Mouse (Mus musculus): ENCODE results near the gene Uba1.

Gene Uba1

GRCm38 (mm10) chrX:20658026-20658652, at the start of gene Uba1:
Gene Uba1, plus strand, starts transcription at chrX:20658326.
- 0 out of 2 replicates have a peak, but pooled peaks cover 5% of the 10 kb centered on the region for H3K36me3 ChIP-seq (ENCODE audit: insufficient read depth, low read length)
- no peaks in the 10 kb centered on the region for H3K9me3 ChIP-seq (ENCODE audit: low read length)
- TF ChIP-seq POU5F1 (IDR thresholded peaks at IDR 0.05; ENCODE audit: borderline replicate concordance, low read length) = no peak
- no peak for TF ChIP-seq NANOG (IDR thresholded peaks at IDR 0.05; ENCODE audit: borderline replicate concordance, low read length)
- TF ChIP-seq CTCF (conservative IDR thresholded peaks at IDR 0.05; ENCODE audit: low read length) = no peak
- no peaks in the 10 kb centered on the region for H3K27me3 ChIP-seq (ENCODE audit: insufficient read depth, low read length)
- H3K4me3 ChIP-seq (replicated peaks; ENCODE audit: low read length) = peak within 1 kb of the TSS; percentile 85
- H3K4me1 ChIP-seq (replicated peaks; ENCODE audit: low read depth, low read length) = peaks cover 21% of the 10 kb centered on the region

DNA sequence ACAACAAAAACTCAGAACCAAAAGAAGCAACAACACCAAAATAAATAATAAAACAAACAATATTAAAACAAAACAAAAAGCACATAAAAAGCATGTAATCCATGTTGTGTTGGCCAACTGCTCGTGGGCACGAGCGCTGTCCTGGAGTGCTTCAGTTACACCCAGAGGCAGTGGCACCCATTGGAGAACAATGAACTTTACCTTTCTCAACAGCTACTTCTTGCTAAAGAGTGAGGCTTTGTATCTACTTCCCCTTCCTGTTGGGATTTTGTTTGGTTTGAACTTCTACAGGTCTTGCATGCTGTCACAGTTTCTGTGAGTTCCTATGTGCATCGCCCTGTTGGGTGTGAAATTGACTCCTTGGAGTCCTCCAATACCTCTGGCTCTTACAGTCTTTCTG, 49.6 kb upstream of the Uba1 start:
- no peaks in the 10 kb centered on the region for H3K36me3 ChIP-seq (ENCODE audit: insufficient read depth, low read length)
- no peaks in the 10 kb centered on the region for H3K27me3 ChIP-seq (ENCODE audit: insufficient read depth, low read length)
- H3K4me3 ChIP-seq (replicated peaks; ENCODE audit: low read length) = no peak overlapping the region
- TF ChIP-seq CTCF (conservative IDR thresholded peaks at IDR 0.05; ENCODE audit: low read length) = no peak
- no peak for TF ChIP-seq NANOG (IDR thresholded peaks at IDR 0.05; ENCODE audit: borderline replicate concordance, low read length)
- TF ChIP-seq POU5F1 (IDR thresholded peaks at IDR 0.05; ENCODE audit: borderline replicate concordance, low read length) = no peak
- H3K4me1 ChIP-seq (replicated peaks; ENCODE audit: low read depth, low read length) = no peaks in the 10 kb centered on the region
- no peaks in the 10 kb centered on the region for H3K9me3 ChIP-seq (ENCODE audit: low read length)

- Histone ChIP-seq H3K4me1 (replicated peaks; ENCODE audit: low read depth, low read length) (peaks cover 27% of the 10 kb centered on the region), H3K4me3 (replicated peaks; ENCODE audit: low read length) (peak overlapping the region; percentile 87), H3K36me3 (ENCODE audit: insufficient read depth, low read length) (peaks cover 39% of the 10 kb centered on the region), H3K9me3 (ENCODE audit: low read length) (no peaks in the 10 kb centered on the region), H3K27me3 (ENCODE audit: insufficient read depth, low read length) (no peaks in the 10 kb centered on the region)
- TF ChIP-seq CTCF (conservative IDR thresholded peaks at IDR 0.05; ENCODE audit: low read length) (no peak), NANOG (IDR thresholded peaks at IDR 0.05; ENCODE audit: borderline replicate concordance, low read length) (no peak), POU5F1 (IDR thresholded peaks at IDR 0.05; ENCODE audit: borderline replicate concordance, low read length) (no peak)
Observed at GRCm38 (mm10) chrX:20616861-20617175, 41.3 kb upstream of the Uba1 start.

- Histone ChIP-seq H3K4me1 (replicated peaks; ENCODE audit: low read depth, low read length) (peaks cover 27% of the 10 kb centered on the region), H3K36me3 (ENCODE audit: insufficient read depth, low read length) (peaks cover 43% of the 10 kb centered on the region), H3K27me3 (ENCODE audit: insufficient read depth, low read length) (no peaks in the 10 kb centered on the region), H3K4me3 (replicated peaks; ENCODE audit: low read length) (peak within 1 kb of the TSS; percentile 87), H3K9me3 (ENCODE audit: low read length) (no peaks in the 10 kb centered on the region)
- TF ChIP-seq NANOG (IDR thresholded peaks at IDR 0.05; ENCODE audit: borderline replicate concordance, low read length) = no peak
- TF ChIP-seq POU5F1 (IDR thresholded peaks at IDR 0.05; ENCODE audit: borderline replicate concordance, low read length) = no peak
- TF ChIP-seq CTCF (conservative IDR thresholded peaks at IDR 0.05; ENCODE audit: low read length) = no peak
Observed at GRCm38 (mm10) chrX:20617176-20617902, 40.8 kb upstream of the Uba1 start, which contains the start of the genes Rbm10 and Ndufb11. Gene Rbm10, plus strand, starts transcription at chrX:20617503. Gene Ndufb11, minus strand, starts transcription at chrX:20617619.

DNA sequence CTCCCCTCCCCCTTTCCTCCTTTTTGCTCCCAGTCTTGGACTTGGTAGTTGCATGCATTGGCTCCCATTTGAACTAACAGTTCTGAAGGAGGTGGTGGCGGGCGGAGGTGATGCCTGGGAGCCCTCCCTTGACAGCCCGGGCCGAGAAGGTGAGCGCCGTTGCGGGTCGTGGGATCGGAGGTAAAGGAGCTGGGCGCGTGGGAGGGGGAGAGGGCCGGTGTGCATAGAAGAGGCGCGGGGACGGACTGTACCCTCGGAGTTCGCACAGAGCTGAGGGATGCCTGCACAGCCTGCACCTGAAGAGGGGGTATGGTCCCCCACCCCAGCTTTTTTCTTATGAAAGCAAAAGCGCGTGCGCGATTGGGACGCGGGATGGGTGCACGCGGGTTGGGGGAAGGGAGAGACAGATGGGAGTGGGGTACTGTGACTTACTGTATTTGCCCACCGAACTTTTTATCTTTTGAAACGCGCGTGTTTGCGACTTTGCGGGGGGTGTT, 40.2 kb upstream of the Uba1 start:
- peaks cover 27% of the 10 kb centered on the region for H3K4me1 ChIP-seq (replicated peaks; ENCODE audit: low read depth, low read length)
- TF ChIP-seq NANOG (IDR thresholded peaks at IDR 0.05; ENCODE audit: borderline replicate concordance, low read length) = no peak
- TF ChIP-seq POU5F1 (IDR thresholded peaks at IDR 0.05; ENCODE audit: borderline replicate concordance, low read length) = no peak
- H3K36me3 ChIP-seq (ENCODE audit: insufficient read depth, low read length) = peaks cover 48% of the 10 kb centered on the region
- H3K9me3 ChIP-seq (ENCODE audit: low read length) = no peaks in the 10 kb centered on the region
- H3K27me3 ChIP-seq (ENCODE audit: insufficient read depth, low read length) = no peaks in the 10 kb centered on the region
- H3K4me3 ChIP-seq (replicated peaks; ENCODE audit: low read length) = peak overlapping the region; percentile 87

DNA sequence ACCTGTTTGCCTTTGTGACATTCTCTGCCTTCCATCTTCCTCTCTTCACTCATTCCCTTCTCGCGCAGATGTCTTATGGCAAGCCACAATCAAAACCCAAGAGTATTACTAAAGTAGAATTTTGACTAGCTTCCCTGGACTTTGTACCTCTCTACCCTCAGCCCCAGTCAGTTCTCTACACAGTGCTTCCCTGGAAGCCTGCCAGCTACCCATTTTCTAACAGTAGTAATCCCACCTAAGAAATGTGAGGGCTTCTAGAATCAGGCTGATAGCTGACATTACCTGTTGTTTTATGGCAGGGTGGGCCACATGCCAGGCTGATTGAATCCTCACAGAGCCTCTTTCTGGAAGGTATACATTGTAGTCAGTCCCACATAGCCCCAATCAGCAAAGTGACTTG, 20.0 kb upstream of the Uba1 start:
- Histone ChIP-seq H3K9me3 (ENCODE audit: low read length) (no peaks in the 10 kb centered on the region), H3K4me3 (replicated peaks; ENCODE audit: low read length) (no peak overlapping the region), H3K4me1 (replicated peaks; ENCODE audit: low read depth, low read length) (peaks cover 30% of the 10 kb centered on the region), H3K36me3 (ENCODE audit: insufficient read depth, low read length) (peaks cover 80% of the 10 kb centered on the region), H3K27me3 (ENCODE audit: insufficient read depth, low read length) (no peaks in the 10 kb centered on the region)
- no peak for TF ChIP-seq NANOG (IDR thresholded peaks at IDR 0.05; ENCODE audit: borderline replicate concordance, low read length)
- no peak for TF ChIP-seq POU5F1 (IDR thresholded peaks at IDR 0.05; ENCODE audit: borderline replicate concordance, low read length)
- TF ChIP-seq CTCF (conservative IDR thresholded peaks at IDR 0.05; ENCODE audit: low read length) = no peak

DNA sequence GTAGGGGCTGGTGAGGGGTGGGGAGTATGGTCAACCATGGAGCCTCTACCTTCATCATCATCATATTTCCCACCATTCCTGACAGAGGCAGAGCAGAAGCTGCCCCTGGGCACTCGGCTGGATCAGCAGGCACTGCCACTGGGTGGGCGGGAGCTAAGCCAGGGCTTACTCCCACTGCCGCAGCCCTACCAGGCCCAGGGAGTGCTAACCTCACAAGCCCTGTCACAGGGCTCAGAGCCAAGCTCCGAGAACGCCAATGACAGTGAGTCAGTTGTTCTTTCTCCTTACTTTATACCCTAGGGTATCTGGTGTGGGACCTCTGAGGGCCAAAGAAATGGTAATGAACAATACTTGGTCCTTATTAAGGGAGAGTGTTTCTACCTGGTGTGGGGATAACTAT, 13.3 kb upstream of the Uba1 start:
- H3K27me3 ChIP-seq (ENCODE audit: insufficient read depth, low read length) = no peaks in the 10 kb centered on the region
- TF ChIP-seq POU5F1 (IDR thresholded peaks at IDR 0.05; ENCODE audit: borderline replicate concordance, low read length) (no peak), CTCF (conservative IDR thresholded peaks at IDR 0.05; ENCODE audit: low read length) (no peak)
- peaks cover 98% of the 10 kb centered on the region for H3K36me3 ChIP-seq (ENCODE audit: insufficient read depth, low read length)
- no peaks in the 10 kb centered on the region for H3K9me3 ChIP-seq (ENCODE audit: low read length)
- peaks cover 16% of the 10 kb centered on the region for H3K4me1 ChIP-seq (replicated peaks; ENCODE audit: low read depth, low read length)
- no peak overlapping the region for H3K4me3 ChIP-seq (replicated peaks; ENCODE audit: low read length)

GRCm38 (mm10) chrX:20657593-20657992, 533 bp upstream of the Uba1 start:
- H3K4me3 ChIP-seq (replicated peaks; ENCODE audit: low read length) = peak overlapping the region; percentile 85
- H3K4me1 ChIP-seq (replicated peaks; ENCODE audit: low read depth, low read length) = peaks cover 21% of the 10 kb centered on the region
- 0 out of 2 replicates have a peak, but pooled peaks cover 5% of the 10 kb centered on the region for H3K36me3 ChIP-seq (ENCODE audit: insufficient read depth, low read length)
- no peak for TF ChIP-seq POU5F1 (IDR thresholded peaks at IDR 0.05; ENCODE audit: borderline replicate concordance, low read length)
- no peak for TF ChIP-seq CTCF (conservative IDR thresholded peaks at IDR 0.05; ENCODE audit: low read length)
- no peak for TF ChIP-seq NANOG (IDR thresholded peaks at IDR 0.05; ENCODE audit: borderline replicate concordance, low read length)
- no peaks in the 10 kb centered on the region for H3K27me3 ChIP-seq (ENCODE audit: insufficient read depth, low read length)
- no peaks in the 10 kb centered on the region for H3K9me3 ChIP-seq (ENCODE audit: low read length)
